Mouse (Mus musculus): Measurements from ENCODE around the gene Tppp3. TPM values are rescaled to one million over a fixed set of nuclear protein-coding genes. Genes with fewer than 3 reads are reported as not detected.

Tppp3 gene
- polyA plus RNA-seq, 1 experiment from 2014 or later, result 23.3 TPM

DNA sequence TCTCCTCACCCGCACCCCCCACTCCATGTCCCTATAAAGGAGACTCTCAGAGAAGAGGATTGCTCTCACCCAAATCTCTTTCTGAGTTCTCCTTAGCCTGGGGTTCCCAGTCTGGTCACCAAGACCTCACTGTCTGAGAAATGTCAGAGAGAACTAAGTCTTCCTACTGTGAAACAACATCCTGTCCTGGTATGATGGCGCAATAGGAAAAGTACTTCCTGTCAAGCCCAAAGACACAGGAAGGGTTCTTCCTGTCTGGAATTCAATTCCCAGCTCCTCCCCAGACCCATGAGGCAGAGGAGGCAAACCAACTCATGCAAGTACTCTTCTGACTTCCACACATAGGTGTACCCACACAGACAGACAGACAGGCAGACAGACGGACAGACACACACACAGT is 33.3 kb upstream of the Tppp3 start:
- Histone ChIP-seq H3K36me3 (replicated peaks) (no peaks in the 10 kb centered on the region), H3K9me3 (no peaks in the 10 kb centered on the region), H3K4me1 (peaks cover 16% of the 10 kb centered on the region), H3K27ac (no peak overlapping the region), H3K27me3 (ENCODE audit: poor library complexity, severe bottlenecking) (no peaks in the 10 kb centered on the region), H3K4me3 (no peak overlapping the region)
- DNase-seq (ENCODE audit: extremely low spot score, low spot score), result no peak
- WGBS, result 85% methylated on average over 3 of the region's 3 CpGs

GRCm38 (mm10) chr8:105499787-105500186 is 28.5 kb upstream of the Tppp3 start:
- H3K36me3 ChIP-seq (replicated peaks), result no peaks in the 10 kb centered on the region
- peaks cover 27% of the 10 kb centered on the region for H3K4me1 ChIP-seq
- H3K27me3 ChIP-seq (ENCODE audit: poor library complexity, severe bottlenecking), result peaks cover 19% of the 10 kb centered on the region
- H3K4me3 ChIP-seq, result no peak overlapping the region
- no peak overlapping the region for H3K27ac ChIP-seq
- no peak for DNase-seq (ENCODE audit: extremely low spot score, low spot score)
- no peaks in the 10 kb centered on the region for H3K9me3 ChIP-seq
- 78% methylated on average over 12 of the region's 12 CpGs for WGBS

GRCm38 (mm10) chr8:105496439-105497180 is 25.3 kb upstream of the Tppp3 start, which contains the start of gene Zdhhc1:
Zdhhc1 (minus strand) TSS chr8:105496902.
- Histone ChIP-seq H3K27me3 (ENCODE audit: poor library complexity, severe bottlenecking) (peaks cover 24% of the 10 kb centered on the region), H3K27ac (peak within 1 kb of the TSS; percentile 90), H3K4me1 (peaks cover 31% of the 10 kb centered on the region), H3K9me3 (no peaks in the 10 kb centered on the region), H3K36me3 (replicated peaks) (no peaks in the 10 kb centered on the region), H3K4me3 (peak within 1 kb of the TSS; percentile 92)
- WGBS, result under 1% methylated on average over 68 of the region's 68 CpGs
- peak; percentile 90 for DNase-seq (ENCODE audit: extremely low spot score, low spot score)

DNA sequence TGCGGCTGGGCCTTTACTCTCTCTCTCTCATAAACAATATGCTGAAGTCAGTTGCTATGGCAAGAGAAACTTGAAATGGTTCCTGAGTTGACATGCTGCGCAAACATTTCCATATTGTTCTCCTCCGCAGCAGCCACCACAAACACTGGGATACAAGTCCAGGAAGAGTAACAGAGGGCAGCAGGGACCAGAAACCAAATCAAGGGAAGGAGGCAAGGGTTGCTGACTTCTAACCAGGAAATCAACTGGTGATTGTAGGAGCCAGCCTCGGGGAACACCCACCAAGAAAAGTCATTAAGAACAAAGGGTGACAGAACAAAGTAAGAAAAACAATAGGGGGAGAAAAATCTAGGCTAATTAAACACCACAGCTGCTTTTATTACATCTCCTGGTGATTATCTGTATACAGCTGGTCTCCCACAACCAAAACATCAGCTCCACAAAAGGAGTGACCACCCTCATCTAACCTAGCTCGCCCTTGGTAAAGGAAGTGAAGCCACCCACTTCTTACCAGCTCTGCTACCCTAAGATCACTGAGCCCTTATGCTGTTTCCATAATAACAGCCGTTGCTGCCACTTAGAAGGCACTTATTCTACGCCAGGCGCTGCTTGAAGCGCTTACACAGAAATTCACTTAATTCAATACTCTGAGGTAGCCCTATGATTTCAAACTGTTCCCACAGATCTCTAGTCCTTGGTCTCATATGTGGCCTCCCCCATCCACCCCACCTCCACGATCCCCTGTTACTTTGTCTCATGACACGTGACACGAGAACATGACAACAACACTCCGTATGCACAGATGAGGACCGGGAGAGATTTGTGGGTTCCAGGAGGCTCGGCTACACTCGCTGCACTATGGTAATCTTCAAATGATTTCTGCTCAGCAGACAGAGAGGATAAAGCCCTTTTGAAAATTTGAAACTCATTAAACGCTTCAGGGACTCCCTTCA is 24.3 kb upstream of the Tppp3 start:
- WGBS, result 40% methylated on average over 17 of the region's 17 CpGs
- Histone ChIP-seq H3K4me1 (peaks cover 31% of the 10 kb centered on the region), H3K27me3 (ENCODE audit: poor library complexity, severe bottlenecking) (peaks cover 24% of the 10 kb centered on the region), H3K36me3 (replicated peaks) (no peaks in the 10 kb centered on the region), H3K9me3 (no peaks in the 10 kb centered on the region), H3K27ac (peak overlapping the region; percentile 90), H3K4me3 (peak overlapping the region; percentile 92)
- DNase-seq (ENCODE audit: extremely low spot score, low spot score), result no peak

GRCm38 (mm10) chr8:105494566-105494965 is 23.2 kb upstream of the Tppp3 start:
- no peak for DNase-seq (ENCODE audit: extremely low spot score, low spot score)
- 87% methylated on average over 3 of the region's 3 CpGs for WGBS
- Histone ChIP-seq H3K9me3 (no peaks in the 10 kb centered on the region), H3K4me3 (no peak overlapping the region), H3K27ac (no peak overlapping the region), H3K4me1 (peaks cover 31% of the 10 kb centered on the region), H3K36me3 (replicated peaks) (no peaks in the 10 kb centered on the region), H3K27me3 (ENCODE audit: poor library complexity, severe bottlenecking) (peaks cover 24% of the 10 kb centered on the region)

- Histone ChIP-seq H3K27ac (no peak overlapping the region), H3K27me3 (ENCODE audit: poor library complexity, severe bottlenecking) (peaks cover 24% of the 10 kb centered on the region), H3K9me3 (no peaks in the 10 kb centered on the region), H3K4me3 (no peak overlapping the region), H3K4me1 (peaks cover 31% of the 10 kb centered on the region), H3K36me3 (replicated peaks) (no peaks in the 10 kb centered on the region)
- DNase-seq (ENCODE audit: extremely low spot score, low spot score), result no peak
- WGBS, result 52% methylated on average over 3 of the region's 3 CpGs
These were observed 22.2 kb upstream of the Tppp3 start for GRCm38 (mm10) chr8:105493495-105493894.

DNA sequence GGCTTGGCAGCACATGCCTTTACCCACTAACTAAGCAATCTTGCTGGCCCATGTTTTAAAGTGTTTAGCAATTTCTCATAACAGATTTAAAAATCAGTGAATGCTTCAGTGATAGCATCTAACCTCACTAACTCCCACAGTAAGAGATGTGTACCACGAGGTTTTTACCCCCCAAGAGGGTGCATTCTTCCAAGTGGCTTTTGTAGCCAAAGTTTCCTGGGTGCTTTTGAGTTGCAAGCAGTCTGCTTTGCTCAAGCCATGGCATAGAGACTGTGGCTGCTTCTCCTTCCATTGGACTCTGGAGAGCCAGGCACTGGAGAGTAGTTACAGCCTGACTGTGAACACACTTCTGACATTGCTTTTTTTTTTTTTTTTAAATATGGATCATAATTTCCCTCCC is 18.0 kb upstream of the Tppp3 start:
- Histone ChIP-seq H3K4me1 (peaks cover 10% of the 10 kb centered on the region), H3K27ac (no peak overlapping the region), H3K4me3 (no peak overlapping the region), H3K36me3 (replicated peaks) (no peaks in the 10 kb centered on the region; the same call in 1 of the 2 replicates), H3K27me3 (ENCODE audit: poor library complexity, severe bottlenecking) (no peaks in the 10 kb centered on the region), H3K9me3 (no peaks in the 10 kb centered on the region)
- WGBS, result 50% methylated on average over 1 of the region's 1 CpGs
- no peak for DNase-seq (ENCODE audit: extremely low spot score, low spot score)

GRCm38 (mm10) chr8:105488082-105488481 is 16.8 kb upstream of the Tppp3 start:
- Histone ChIP-seq H3K4me1 (peaks cover 22% of the 10 kb centered on the region), H3K27me3 (ENCODE audit: poor library complexity, severe bottlenecking) (no peaks in the 10 kb centered on the region), H3K9me3 (no peaks in the 10 kb centered on the region), H3K4me3 (no peak overlapping the region), H3K27ac (no peak overlapping the region), H3K36me3 (replicated peaks) (no peaks in the 10 kb centered on the region; the same call in 1 of the 2 replicates)
- 76% methylated on average over 3 of the region's 3 CpGs for WGBS
- DNase-seq (ENCODE audit: extremely low spot score, low spot score), result no peak

DNA sequence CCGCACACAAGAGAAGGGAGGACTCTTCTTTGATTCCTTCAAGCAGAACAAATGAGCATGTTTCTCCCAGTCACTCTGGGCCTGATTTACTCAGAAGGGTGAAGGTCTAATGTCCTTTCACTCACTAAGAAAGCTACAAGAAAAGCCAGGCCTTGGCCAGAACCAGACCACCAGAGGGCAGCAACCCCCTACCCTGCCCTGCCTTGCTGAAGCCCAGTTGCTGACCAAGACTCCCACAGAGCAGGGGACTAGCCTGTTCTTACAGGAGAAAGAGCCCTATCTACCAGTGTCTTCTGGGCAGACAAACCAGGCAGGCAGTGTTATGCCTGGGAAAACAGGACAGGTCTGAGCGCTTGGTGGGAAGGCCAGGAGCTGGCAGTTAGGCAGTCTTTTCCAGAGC is 13.1 kb upstream of the Tppp3 start:
- Histone ChIP-seq H3K27ac (peak overlapping the region; percentile 72), H3K27me3 (ENCODE audit: poor library complexity, severe bottlenecking) (no peaks in the 10 kb centered on the region), H3K4me1 (peaks cover 38% of the 10 kb centered on the region), H3K4me3 (no peak overlapping the region), H3K36me3 (replicated peaks) (no peaks in the 10 kb centered on the region; the same call in 1 of the 2 replicates), H3K9me3 (no peaks in the 10 kb centered on the region)
- 14% methylated on average over 2 of the region's 2 CpGs for WGBS
- peak; percentile 80 for DNase-seq (ENCODE audit: extremely low spot score, low spot score)

DNA sequence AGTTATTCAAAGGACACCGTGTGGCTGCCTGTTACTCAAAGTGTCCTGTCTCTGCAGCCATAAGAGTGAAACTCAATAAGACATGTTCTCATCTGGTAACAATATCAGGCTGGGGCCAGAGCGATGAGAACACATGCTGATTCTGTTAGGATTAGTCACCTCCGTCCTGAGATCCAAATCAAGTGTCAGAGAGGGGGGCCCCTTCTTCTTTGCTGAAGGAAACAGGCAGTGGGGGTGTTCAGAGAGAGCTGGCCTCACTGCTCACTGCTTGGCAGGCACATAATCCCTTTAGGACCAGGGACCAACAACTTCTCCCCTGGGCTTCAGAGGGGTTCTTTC is 12.7 kb upstream of the Tppp3 start:
- Histone ChIP-seq H3K4me1 (peaks cover 38% of the 10 kb centered on the region), H3K9me3 (no peaks in the 10 kb centered on the region), H3K27me3 (ENCODE audit: poor library complexity, severe bottlenecking) (no peaks in the 10 kb centered on the region), H3K27ac (peak overlapping the region; percentile 72), H3K4me3 (no peak overlapping the region), H3K36me3 (replicated peaks) (peaks cover under 1% of the 10 kb centered on the region; the same call in 1 of the 2 replicates)
- DNase-seq (ENCODE audit: extremely low spot score, low spot score), result no peak
- WGBS, result 32% methylated on average over 3 of the region's 3 CpGs

GRCm38 (mm10) chr8:105483212-105484029 is 12.1 kb upstream of the Tppp3 start:
- Histone ChIP-seq H3K4me3 (peak overlapping the region; percentile 13; the same call in 1 of the 2 replicates), H3K27ac (peak overlapping the region; percentile 72; the same call in 1 of the 2 replicates), H3K4me1 (peaks cover 38% of the 10 kb centered on the region), H3K36me3 (replicated peaks) (peaks cover 4% of the 10 kb centered on the region; the same call in 1 of the 2 replicates), H3K27me3 (ENCODE audit: poor library complexity, severe bottlenecking) (no peaks in the 10 kb centered on the region; the same call in 1 of the 2 replicates), H3K9me3 (no peaks in the 10 kb centered on the region)
- peak; percentile 53 for DNase-seq (ENCODE audit: extremely low spot score, low spot score)
- WGBS, result 29% methylated on average over 14 of the region's 14 CpGs

- H3K36me3 ChIP-seq (replicated peaks), result peaks cover 4% of the 10 kb centered on the region; the same call in 1 of the 2 replicates
- no peak for DNase-seq (ENCODE audit: extremely low spot score, low spot score)
- peaks cover 8% of the 10 kb centered on the region; the same call in 1 of the 2 replicates for H3K27me3 ChIP-seq (ENCODE audit: poor library complexity, severe bottlenecking)
- 86% methylated on average over 8 of the region's 8 CpGs for WGBS
- peaks cover 39% of the 10 kb centered on the region for H3K4me1 ChIP-seq
- H3K4me3 ChIP-seq, result no peak overlapping the region
- H3K9me3 ChIP-seq, result no peaks in the 10 kb centered on the region
- H3K27ac ChIP-seq, result 0 out of 2 replicates have a peak overlapping the region, but pooled peaks have one; percentile 4
These were observed 10.8 kb upstream of the Tppp3 start for GRCm38 (mm10) chr8:105482123-105482522.
